Mouse (Mus musculus): ENCODE measurements around the gene Scmh1.

Scmh1 gene

DNA sequence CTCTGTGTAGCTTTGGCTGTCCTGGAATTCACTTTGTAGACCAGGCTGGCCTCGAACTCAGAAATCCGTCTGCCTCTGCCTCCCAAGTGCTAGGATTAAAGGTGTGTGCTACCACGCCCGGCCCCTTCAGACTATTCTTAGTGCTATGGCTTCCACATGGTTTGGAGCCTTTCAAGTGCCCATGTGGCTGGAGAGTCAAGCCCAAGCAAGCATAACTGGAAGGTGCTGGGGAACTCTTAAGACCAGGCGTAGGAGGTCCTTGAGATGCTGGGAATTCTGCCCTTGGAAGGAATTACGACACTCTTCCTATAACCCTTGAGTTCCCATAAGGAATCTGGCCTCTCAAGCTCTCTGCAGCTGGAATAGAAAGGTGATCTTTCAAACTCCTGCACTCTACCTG is 151.5 kb downstream of the Scmh1 start:
- DNase-seq (ENCODE audit: low spot score in 2 of 2): no peak

DNA sequence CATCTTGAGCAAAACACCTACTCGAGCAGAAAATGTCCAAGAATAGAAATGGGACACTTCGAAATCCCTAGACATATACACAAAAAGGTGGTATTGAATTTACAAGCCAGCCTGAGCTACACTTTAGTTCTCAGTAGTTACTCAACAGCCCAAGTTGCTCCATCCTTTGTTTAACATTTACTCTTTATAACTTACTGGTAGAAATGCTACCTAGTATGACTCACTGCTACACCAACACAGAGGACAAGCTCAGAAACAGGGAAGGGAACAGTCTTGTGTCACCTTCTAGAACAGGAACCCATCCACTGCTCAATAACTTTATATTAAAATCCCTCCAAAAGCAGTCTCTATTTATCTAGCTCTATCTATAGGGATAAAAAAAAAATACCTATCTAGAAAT is 160.6 kb downstream of the Scmh1 start:
- DNase-seq (ENCODE audit: low spot score in 2 of 2): no peak

DNA sequence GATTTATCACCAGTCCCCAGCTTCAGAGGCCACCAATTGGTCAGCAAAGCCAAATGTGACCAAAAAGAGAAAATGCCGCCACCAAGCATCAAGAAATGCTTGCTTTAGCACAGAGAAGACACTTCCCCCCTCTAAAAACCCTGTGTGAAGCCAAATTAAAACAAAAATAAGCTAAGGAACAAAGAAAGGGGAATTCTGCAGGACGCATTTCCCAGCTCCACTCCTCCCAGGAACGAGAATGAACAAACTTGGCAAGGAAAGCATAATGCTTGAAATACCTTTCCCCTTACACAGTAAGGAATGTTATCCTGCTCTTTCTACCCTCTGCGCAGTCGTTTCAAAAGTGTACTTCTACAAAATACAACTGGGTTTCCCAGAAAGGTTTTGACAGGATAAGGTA is 162.9 kb downstream of the Scmh1 start:
- no peak for DNase-seq (ENCODE audit: low spot score in 2 of 2)

DNA sequence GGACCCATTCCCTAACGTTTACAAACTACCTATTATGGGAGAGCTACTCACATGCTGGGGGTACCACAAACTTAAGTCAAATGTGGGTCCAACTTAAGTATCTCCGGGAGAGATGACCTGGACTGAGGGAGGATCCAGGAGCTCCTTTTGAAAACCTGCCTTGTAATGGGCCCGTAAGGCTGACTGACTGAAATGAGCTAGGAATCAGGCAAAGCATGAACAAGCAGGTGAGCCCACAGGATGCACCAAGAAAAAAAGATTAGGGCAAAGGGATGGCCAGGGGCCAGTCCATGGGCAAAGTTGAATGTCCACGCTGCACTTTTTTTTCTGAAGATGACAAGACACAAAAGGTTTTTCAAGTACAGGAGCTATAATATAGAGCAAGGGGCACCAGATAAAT is 163.9 kb downstream of the Scmh1 start:
- no peak for DNase-seq (ENCODE audit: low spot score in 2 of 2)

DNA sequence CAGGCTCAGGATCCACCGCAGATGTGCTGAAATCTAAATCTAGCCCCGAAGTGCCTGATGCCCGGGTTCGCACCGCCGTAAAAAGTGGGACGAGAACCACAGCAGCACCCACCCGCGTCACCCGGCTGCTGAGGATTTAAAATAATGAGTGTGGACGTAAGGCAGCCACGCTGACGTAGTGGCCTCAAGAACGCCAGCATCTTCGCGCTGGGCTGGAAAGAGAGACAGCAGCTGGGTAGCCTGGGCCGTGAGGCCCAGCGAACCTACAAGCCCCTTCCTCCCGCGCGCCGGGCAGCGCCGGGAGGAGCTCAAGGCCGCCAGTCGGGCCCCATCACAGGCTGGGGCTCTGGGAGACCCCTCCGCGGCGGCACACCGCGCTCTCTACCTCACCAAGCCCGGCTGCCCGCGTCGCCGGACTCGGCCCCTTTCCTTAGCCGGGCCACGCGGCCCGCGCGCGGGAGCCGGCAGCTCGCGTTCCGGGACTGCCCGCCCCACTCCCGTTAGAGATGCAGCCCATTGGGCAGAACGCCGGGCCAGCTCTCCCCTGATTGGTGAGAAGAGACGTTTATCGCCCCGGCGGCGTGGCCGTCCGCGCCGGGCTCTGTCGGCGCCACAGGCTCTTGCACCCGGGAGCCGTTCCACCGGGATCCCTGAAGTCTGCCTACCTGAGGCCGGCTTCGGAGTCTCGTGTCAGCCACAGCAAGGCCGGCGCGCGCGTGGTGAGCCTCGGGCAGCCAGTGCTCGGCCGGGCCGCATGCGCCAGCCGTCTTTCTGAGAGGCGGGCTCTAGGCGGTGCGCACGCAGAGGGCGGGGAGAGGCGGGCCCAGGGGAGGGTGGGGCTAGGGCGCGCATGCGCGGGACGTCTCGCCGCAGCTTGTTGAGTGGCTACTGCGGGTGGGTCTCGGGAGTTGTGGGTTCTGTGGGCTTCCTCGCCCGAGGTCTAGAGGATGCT is 164.7 kb downstream of the Scmh1 start, which contains the start of gene Ctps:
Ctps (minus strand) TSS at position 791 of the 952 bp plus-strand sequence.
- DNase-seq (ENCODE audit: low spot score in 2 of 2): peak; percentile 88 to 91

DNA sequence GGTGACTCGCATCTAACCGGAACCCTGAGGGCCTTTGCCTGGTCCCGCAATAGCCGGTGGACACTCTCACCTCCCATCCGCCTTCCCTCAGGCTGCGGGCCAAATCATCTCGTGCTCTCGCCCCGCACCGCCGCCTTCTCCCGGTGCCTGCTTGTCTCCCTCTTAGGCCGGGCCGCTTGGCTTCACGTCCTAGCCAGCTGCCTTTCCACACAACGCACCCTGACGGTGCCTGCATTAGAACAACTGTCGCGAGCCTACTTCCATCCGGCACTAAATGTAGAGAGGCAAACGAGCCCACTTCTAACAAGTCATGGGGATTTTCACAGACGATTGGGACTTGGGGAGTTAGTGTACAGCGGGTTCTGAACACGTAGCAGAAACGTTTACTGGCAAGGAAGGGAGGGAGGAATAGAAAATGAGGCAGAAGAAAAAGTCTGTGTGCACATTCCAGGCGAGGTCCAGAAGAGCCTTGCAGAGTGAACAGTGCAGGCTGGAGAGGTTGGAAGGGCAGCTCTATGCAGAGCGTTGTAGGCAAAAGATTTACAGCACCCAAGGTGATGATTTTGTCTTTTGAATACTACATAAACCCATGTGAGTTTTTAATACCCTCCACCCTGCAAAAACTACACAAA is 165.5 kb downstream of the Scmh1 start:
- DNase-seq (ENCODE audit: low spot score in 2 of 2): no peak

DNA sequence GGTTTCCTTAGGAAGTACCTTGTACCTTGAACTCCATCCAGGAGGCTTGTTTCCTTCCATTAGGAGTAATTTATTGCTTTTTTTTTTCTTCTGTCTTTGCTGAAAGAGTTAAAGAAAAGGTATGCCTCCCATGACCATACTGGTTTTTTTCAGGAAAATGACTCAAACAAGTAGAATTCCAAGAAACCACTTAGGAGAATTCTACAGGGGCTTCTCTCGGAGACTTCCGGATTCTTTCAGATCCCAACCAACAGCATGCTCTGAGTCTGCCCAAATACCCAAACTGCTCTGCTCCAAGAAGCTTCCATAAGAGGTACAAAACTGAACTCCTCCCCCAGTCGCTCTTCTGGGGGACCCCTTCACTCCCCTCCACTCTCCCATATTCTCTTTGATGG is 166.0 kb downstream of the Scmh1 start:
- DNase-seq (ENCODE audit: low spot score in 2 of 2): no peak

DNA sequence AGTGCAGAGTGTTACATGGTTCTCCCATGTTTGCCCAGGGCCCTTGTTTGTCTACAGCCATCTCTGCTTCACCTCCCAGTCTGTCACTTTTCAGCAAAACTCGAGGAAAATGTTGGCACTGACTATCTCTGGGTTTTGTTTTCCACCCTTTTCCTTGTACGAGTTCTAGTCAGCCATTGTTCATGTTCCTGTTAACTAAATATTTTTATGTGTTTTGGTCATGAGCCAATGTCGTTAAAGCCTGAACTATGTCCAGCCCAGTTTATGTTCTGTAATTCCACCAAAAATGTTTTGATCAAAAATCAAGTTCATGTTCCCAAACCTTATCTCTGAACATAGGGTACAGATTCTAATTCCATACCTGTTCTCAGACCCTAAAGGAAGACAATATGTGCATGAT is 166.6 kb downstream of the Scmh1 start:
- no peak for DNase-seq (ENCODE audit: low spot score in 2 of 2)

All from frontal cortex, postnatal 25 days (tissue).